Mouse (Mus musculus) spleen, postnatal 14 days (tissue): ENCODE data around the gene Sox5.

Experiments used
- DNase-seq, 2 experiments: peaks; one replicate each; pipeline ENCODE4 v3.0.0; 2021 to 2022; ENCODE audit warnings: low spot score in 2 of 2

Sox5 gene

GRCm38 (mm10) chr6:144429276-144429675 lies 352.5 kb downstream of the Sox5 start:
- no peak for DNase-seq

- DNase-seq = no peak
Observed at GRCm38 (mm10) chr6:144408030-144408429, 373.7 kb downstream of the Sox5 start.

- no peak for DNase-seq
Observed at GRCm38 (mm10) chr6:144398115-144398514, 383.7 kb downstream of the Sox5 start.

- DNase-seq = no peak
Observed at GRCm38 (mm10) chr6:144393151-144393550, 388.6 kb downstream of the Sox5 start.

GRCm38 (mm10) chr6:144389333-144390054 lies 392.3 kb downstream of the Sox5 start:
- no peak for DNase-seq

GRCm38 (mm10) chr6:144387539-144388255 lies 394.1 kb downstream of the Sox5 start:
- no peak for DNase-seq

GRCm38 (mm10) chr6:144380641-144381040 lies 401.1 kb downstream of the Sox5 start:
- no peak for DNase-seq

- no peak for DNase-seq
Observed at GRCm38 (mm10) chr6:144380171-144380570, 401.6 kb downstream of the Sox5 start.

- DNase-seq = no peak
Observed at GRCm38 (mm10) chr6:144374810-144375209, 407.0 kb downstream of the Sox5 start.

GRCm38 (mm10) chr6:144370699-144371098 lies 411.1 kb downstream of the Sox5 start:
- DNase-seq = no peak

- DNase-seq = no peak
Observed at GRCm38 (mm10) chr6:144367626-144368077, 414.1 kb downstream of the Sox5 start.

GRCm38 (mm10) chr6:144361267-144362038 lies 420.3 kb downstream of the Sox5 start:
- DNase-seq = no peak

GRCm38 (mm10) chr6:144357081-144357480 lies 424.7 kb downstream of the Sox5 start:
- no peak for DNase-seq

- DNase-seq = no peak
Observed at GRCm38 (mm10) chr6:144351049-144351448, 430.7 kb downstream of the Sox5 start.

- DNase-seq = no peak
Observed at GRCm38 (mm10) chr6:144343338-144343737, 438.4 kb downstream of the Sox5 start.

GRCm38 (mm10) chr6:144339554-144339953 lies 442.2 kb downstream of the Sox5 start:
- no peak for DNase-seq

GRCm38 (mm10) chr6:144339006-144339405 lies 442.8 kb downstream of the Sox5 start:
- no peak for DNase-seq

GRCm38 (mm10) chr6:144338221-144338620 lies 443.6 kb downstream of the Sox5 start:
- DNase-seq = no peak

- no peak for DNase-seq
Observed at GRCm38 (mm10) chr6:144337436-144337969, 444.3 kb downstream of the Sox5 start.

GRCm38 (mm10) chr6:144336789-144337188 lies 445.0 kb downstream of the Sox5 start:
- no peak for DNase-seq

GRCm38 (mm10) chr6:144333146-144333545 lies 448.6 kb downstream of the Sox5 start:
- no peak for DNase-seq

- no peak for DNase-seq
Observed at GRCm38 (mm10) chr6:144332027-144332426, 449.8 kb downstream of the Sox5 start.
